ENCODE assay signal across 11 mouse cellular contexts in genomic region chr2:50196681-50197080, GRCm38 (mm10).
DNase-seq lines count a peak whose midpoint lies in the region; ATAC-seq and TF ChIP-seq lines count a peak whose summit lies in the region.
"Had no signal": no experiment of that assay in that cellular context is flagged by ENCODE, and none has a peak within 500 bp of the region (broad histone marks: within the 10 kb centered on the region; RNA-seq: fewer than 3 reads in every experiment).

No protein-coding gene starts in this region.

- H3K4me2 ChIP-seq in forebrain, embryonic 13.5 days = no peak overlapping the region
- H3K4me2 ChIP-seq in forebrain, embryonic 11.5 days (ENCODE audit: low read depth, low read length, severe bottlenecking) = no peak overlapping the region
- H3K4me2 ChIP-seq: heart, embryonic 13.5 days; lung, embryonic 15.5 days had no signal

- H3K9me3 ChIP-seq in forebrain, embryonic 13.5 days (replicated peaks) = no peaks in the 10 kb centered on the region
- H3K9me3 ChIP-seq in forebrain, embryonic 11.5 days (ENCODE audit: control insufficient read depth, low read length) = no peaks in the 10 kb centered on the region
- H3K9me3 ChIP-seq: heart, embryonic 13.5 days; lung, embryonic 15.5 days had no signal

- H3K9ac ChIP-seq in forebrain, embryonic 13.5 days = no peak overlapping the region
- H3K9ac ChIP-seq in forebrain, embryonic 11.5 days (ENCODE audit: low read length) = no peak overlapping the region
- H3K9ac ChIP-seq: heart, embryonic 13.5 days; lung, embryonic 15.5 days had no signal

- no peaks in the 10 kb centered on the region for H3K36me3 ChIP-seq in forebrain, embryonic 13.5 days (ENCODE audit: poor library complexity, severe bottlenecking)
- H3K36me3 ChIP-seq in forebrain, embryonic 11.5 days (ENCODE audit: control insufficient read depth, insufficient read depth, low read length) = no peaks in the 10 kb centered on the region
- H3K36me3 ChIP-seq: heart, embryonic 13.5 days; lung, embryonic 15.5 days had no signal

- ATAC-seq in forebrain, embryonic 13.5 days = peak; percentile 57; the same call in 1 of the 2 replicates
- no peak for ATAC-seq in forebrain, embryonic 11.5 days (replicated peaks; ENCODE audit: low FRiP score)
- ATAC-seq: Patski had no signal

- WGBS in forebrain, embryonic 13.5 days = 66% methylated on average over 1 of the region's 1 CpGs
- 89% methylated on average over 1 of the region's 1 CpGs for WGBS in forebrain, embryonic 11.5 days

- H3K27ac ChIP-seq in forebrain, embryonic 13.5 days = no peak overlapping the region
- no peak overlapping the region for H3K27ac ChIP-seq in forebrain, embryonic 11.5 days (ENCODE audit: low read depth, low read length)
- no peak overlapping the region for H3K27ac ChIP-seq in layer of hippocampus, adult 2 months
- H3K27ac ChIP-seq: heart, embryonic 13.5 days; lung, embryonic 15.5 days had no signal

- H3K4me1 ChIP-seq in forebrain, embryonic 13.5 days = peaks cover 5% of the 10 kb centered on the region
- H3K4me1 ChIP-seq in forebrain, embryonic 11.5 days (replicated peaks; ENCODE audit: control insufficient read depth, insufficient read depth, low read length) = no peaks in the 10 kb centered on the region
- H3K4me1 ChIP-seq: lung, embryonic 15.5 days had no signal

- H3K4me3 ChIP-seq in forebrain, embryonic 13.5 days = no peak overlapping the region
- H3K4me3 ChIP-seq in forebrain, embryonic 11.5 days (ENCODE audit: low read depth, low read length) = no peak overlapping the region
- H3K4me3 ChIP-seq in layer of hippocampus, adult 2 months = no peak overlapping the region
- H3K4me3 ChIP-seq: heart, embryonic 13.5 days; lung, embryonic 15.5 days had no signal

- no peak for DNase-seq in forebrain, embryonic 11.5 days (ENCODE audit: low spot score)
- DNase-seq in layer of hippocampus, adult 2 months (ENCODE audit: low spot score in 2 of 2) = peak; percentile 16 to 30
- DNase-seq in layer of hippocampus, postnatal 10 days (ENCODE audit: low spot score in 2 of 2) = no peak
- DNase-seq in frontal cortex, postnatal 25 days (ENCODE audit: low spot score in 2 of 2) = peak; percentile 9 to 19
- DNase-seq in right cerebral cortex, adult 18-20 months = peak; percentile 39
- no peak for DNase-seq in MN1 (ENCODE audit: low spot score)
- no peak for DNase-seq in cerebellum, postnatal 4 days (ENCODE audit: low spot score in 2 of 2)

- TF ChIP-seq CTCF in layer of hippocampus, adult 2 months (conservative IDR thresholded peaks at IDR 0.05) = no peak

- H3K27me3 ChIP-seq in forebrain, embryonic 13.5 days = no peaks in the 10 kb centered on the region
- H3K27me3 ChIP-seq in forebrain, embryonic 11.5 days (ENCODE audit: control insufficient read depth, insufficient read depth, low read length) = no peaks in the 10 kb centered on the region
- H3K27me3 ChIP-seq: heart, embryonic 13.5 days; lung, embryonic 15.5 days; Patski had no signal

Comparison
In these comparisons a context has a peak if more than half of its experiments do, and no peak if none do; other contexts are left out.
1. DNase-seq: peak in layer of hippocampus, adult 2 months (2 of 2), frontal cortex, postnatal 25 days (2 of 2) and right cerebral cortex, adult 18-20 months (single experiment); none in forebrain, embryonic 11.5 days (single experiment), layer of hippocampus, postnatal 10 days (0 of 2), MN1 (single experiment) and cerebellum, postnatal 4 days (0 of 2).